Mouse (Mus musculus): ENCODE measurements around the gene Muc1. TPM values are rescaled to one million over a fixed set of nuclear protein-coding genes. Genes with fewer than 3 reads are reported as not detected.
"Not testable (repeated sequence)": the region's sequence is repeated elsewhere in the genome, so short reads cannot be mapped to it uniquely, and the experiment has no call there.

Muc1 gene
- polyA plus RNA-seq, 1 experiment, result 0.67 TPM

- 7% methylated on average over 19 of the region's 19 CpGs for WGBS
- TF ChIP-seq CTCF (IDR thresholded peaks at IDR 0.05; ENCODE audit: control insufficient read depth, insufficient read depth, low read length), result no peak
- no peak for TF ChIP-seq POLR2A (IDR thresholded peaks at IDR 0.05; ENCODE audit: borderline replicate concordance, control insufficient read depth, low read depth, low read length)
- H3K27ac ChIP-seq (ENCODE audit: control insufficient read depth, insufficient read depth, low read depth, low read length, poor library complexity), result peak within 1 kb of the TSS; percentile 52
- H3K4me3 ChIP-seq (replicated peaks; ENCODE audit: control insufficient read depth, low read depth, low read length), result peak within 1 kb of the TSS; percentile 80
- H3K4me1 ChIP-seq (ENCODE audit: control insufficient read depth, insufficient read depth, low read length), result peaks cover 2% of the 10 kb centered on the region; the same call in 1 of the 2 replicates
Measured at GRCm38 (mm10) chr3:89214681-89215411, 14.0 kb upstream of the Muc1 start, which contains the start of gene Thbs3. Gene Thbs3, plus strand, starts transcription at chr3:89215180.

DNA sequence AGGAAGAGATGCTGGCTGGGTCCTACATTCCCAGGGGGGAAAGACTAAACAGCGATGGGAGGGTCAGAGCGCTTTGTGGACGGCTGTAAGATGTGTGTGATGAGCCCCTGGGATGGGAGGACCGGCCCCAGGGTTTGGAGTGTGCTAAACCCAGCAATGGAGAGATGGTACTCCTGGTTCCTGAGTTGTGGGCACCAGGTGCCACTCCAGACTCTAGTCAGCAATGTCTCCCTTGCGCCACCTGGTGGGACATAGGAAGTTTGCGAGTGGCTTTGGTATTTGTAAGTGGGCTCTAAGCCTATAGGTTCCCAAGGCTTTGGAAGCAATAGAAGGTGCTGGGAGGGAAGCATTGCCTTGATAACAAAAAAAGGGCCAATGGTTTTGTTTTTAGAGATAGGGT lies 13.0 kb upstream of the Muc1 start:
- Histone ChIP-seq H3K4me1 (ENCODE audit: control insufficient read depth, insufficient read depth, low read length) (peaks cover 2% of the 10 kb centered on the region; the same call in 1 of the 2 replicates), H3K4me3 (replicated peaks; ENCODE audit: control insufficient read depth, low read depth, low read length) (no peak overlapping the region), H3K27ac (ENCODE audit: control insufficient read depth, insufficient read depth, low read depth, low read length, poor library complexity) (no peak overlapping the region)
- TF ChIP-seq CTCF (IDR thresholded peaks at IDR 0.05; ENCODE audit: control insufficient read depth, insufficient read depth, low read length) (peak; percentile 91), POLR2A (IDR thresholded peaks at IDR 0.05; ENCODE audit: borderline replicate concordance, control insufficient read depth, low read depth, low read length) (no peak)
- under 1% methylated on average over 6 of the region's 6 CpGs for WGBS

DNA sequence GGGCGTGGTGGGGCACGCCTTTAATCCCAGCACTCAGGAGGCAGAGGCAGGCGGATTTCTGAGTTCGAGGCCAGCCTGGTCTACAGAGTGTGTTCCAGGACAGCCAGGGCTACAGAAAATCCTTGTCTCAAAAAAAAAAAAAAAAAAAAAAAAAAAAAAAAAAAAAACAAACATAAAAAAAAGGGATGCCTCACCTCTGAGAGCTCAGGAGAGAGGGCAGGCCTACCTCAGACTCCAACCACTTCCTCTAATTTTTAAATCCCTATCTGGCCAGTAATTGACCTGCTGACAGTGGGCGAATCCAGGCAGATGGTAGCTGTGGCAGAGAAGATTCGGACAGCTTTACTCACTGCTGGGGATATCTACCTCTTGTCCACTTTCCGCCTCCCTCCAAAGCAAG lies 12.4 kb upstream of the Muc1 start:
- H3K4me3 ChIP-seq (replicated peaks; ENCODE audit: control insufficient read depth, low read depth, low read length); H3K27ac ChIP-seq (ENCODE audit: control insufficient read depth, insufficient read depth, low read depth, low read length, poor library complexity); H3K4me1 ChIP-seq (ENCODE audit: control insufficient read depth, insufficient read depth, low read length): not testable (repeated sequence)
- WGBS, result 72% methylated on average over 7 of the region's 7 CpGs

- 90% methylated on average over 1 of the region's 1 CpGs for WGBS
- Histone ChIP-seq H3K4me3 (replicated peaks; ENCODE audit: control insufficient read depth, low read depth, low read length) (no peak overlapping the region), H3K27ac (ENCODE audit: control insufficient read depth, insufficient read depth, low read depth, low read length, poor library complexity) (no peak overlapping the region), H3K4me1 (ENCODE audit: control insufficient read depth, insufficient read depth, low read length) (peaks cover 2% of the 10 kb centered on the region; the same call in 1 of the 2 replicates)
- TF ChIP-seq POLR2A (IDR thresholded peaks at IDR 0.05; ENCODE audit: borderline replicate concordance, control insufficient read depth, low read depth, low read length), result no peak
- TF ChIP-seq CTCF (IDR thresholded peaks at IDR 0.05; ENCODE audit: control insufficient read depth, insufficient read depth, low read length), result no peak
Measured at GRCm38 (mm10) chr3:89218271-89218670, 10.6 kb upstream of the Muc1 start.

- no peak for TF ChIP-seq CTCF (IDR thresholded peaks at IDR 0.05; ENCODE audit: control insufficient read depth, insufficient read depth, low read length)
- TF ChIP-seq POLR2A (IDR thresholded peaks at IDR 0.05; ENCODE audit: borderline replicate concordance, control insufficient read depth, low read depth, low read length), result no peak
- no peak overlapping the region for H3K27ac ChIP-seq (ENCODE audit: control insufficient read depth, insufficient read depth, low read depth, low read length, poor library complexity)
- H3K4me1 ChIP-seq (ENCODE audit: control insufficient read depth, insufficient read depth, low read length), result peaks cover 2% of the 10 kb centered on the region; the same call in 1 of the 2 replicates
- H3K4me3 ChIP-seq (replicated peaks; ENCODE audit: control insufficient read depth, low read depth, low read length), result no peak overlapping the region
- 50% methylated on average over 8 of the region's 8 CpGs for WGBS
Measured at GRCm38 (mm10) chr3:89219546-89219945, 9.3 kb upstream of the Muc1 start.

GRCm38 (mm10) chr3:89221167-89221566 lies 7.7 kb upstream of the Muc1 start:
- TF ChIP-seq POLR2A (IDR thresholded peaks at IDR 0.05; ENCODE audit: borderline replicate concordance, control insufficient read depth, low read depth, low read length), result no peak
- TF ChIP-seq CTCF (IDR thresholded peaks at IDR 0.05; ENCODE audit: control insufficient read depth, insufficient read depth, low read length), result no peak
- Histone ChIP-seq H3K4me1 (ENCODE audit: control insufficient read depth, insufficient read depth, low read length) (no peaks in the 10 kb centered on the region), H3K4me3 (replicated peaks; ENCODE audit: control insufficient read depth, low read depth, low read length) (no peak overlapping the region), H3K27ac (ENCODE audit: control insufficient read depth, insufficient read depth, low read depth, low read length, poor library complexity) (no peak overlapping the region)
- WGBS, result 86% methylated on average over 5 of the region's 5 CpGs

- TF ChIP-seq POLR2A (IDR thresholded peaks at IDR 0.05; ENCODE audit: borderline replicate concordance, control insufficient read depth, low read depth, low read length) (no peak), CTCF (IDR thresholded peaks at IDR 0.05; ENCODE audit: control insufficient read depth, insufficient read depth, low read length) (no peak)
- Histone ChIP-seq H3K4me1 (ENCODE audit: control insufficient read depth, insufficient read depth, low read length) (no peaks in the 10 kb centered on the region), H3K27ac (ENCODE audit: control insufficient read depth, insufficient read depth, low read depth, low read length, poor library complexity) (no peak overlapping the region), H3K4me3 (replicated peaks; ENCODE audit: control insufficient read depth, low read depth, low read length) (no peak overlapping the region)
- WGBS, result 75% methylated on average over 11 of the region's 11 CpGs
Measured at GRCm38 (mm10) chr3:89224796-89225195, 4.1 kb upstream of the Muc1 start.

DNA sequence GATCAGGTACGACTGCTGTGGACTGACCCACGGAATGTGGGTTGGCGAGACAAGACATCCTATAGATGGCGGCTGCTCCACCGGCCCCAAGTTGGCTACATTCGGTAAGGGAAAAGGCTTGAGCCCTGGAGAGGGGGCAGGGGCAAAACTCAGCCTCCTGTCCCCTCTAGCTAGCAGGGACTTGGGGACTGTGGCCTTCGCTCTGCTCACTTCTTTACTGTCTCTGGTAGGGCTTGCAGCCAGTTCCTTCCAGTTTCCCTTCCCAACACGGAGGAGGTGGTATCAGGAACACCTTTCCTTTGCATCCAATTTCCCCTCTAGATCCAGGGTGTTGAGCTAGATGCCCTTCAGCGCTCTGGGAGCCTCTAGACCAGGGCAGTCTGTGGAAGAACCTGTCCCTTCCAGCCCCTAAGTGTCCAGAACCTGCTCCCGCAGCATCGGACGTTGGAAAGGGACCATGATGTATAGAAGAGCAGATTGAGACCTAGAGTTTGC lies 3.5 kb upstream of the Muc1 start:
- TF ChIP-seq POLR2A (IDR thresholded peaks at IDR 0.05; ENCODE audit: borderline replicate concordance, control insufficient read depth, low read depth, low read length) (no peak), CTCF (IDR thresholded peaks at IDR 0.05; ENCODE audit: control insufficient read depth, insufficient read depth, low read length) (no peak)
- H3K4me3 ChIP-seq (replicated peaks; ENCODE audit: control insufficient read depth, low read depth, low read length), result no peak overlapping the region
- no peaks in the 10 kb centered on the region for H3K4me1 ChIP-seq (ENCODE audit: control insufficient read depth, insufficient read depth, low read length)
- no peak overlapping the region for H3K27ac ChIP-seq (ENCODE audit: control insufficient read depth, insufficient read depth, low read depth, low read length, poor library complexity)
- WGBS, result 82% methylated on average over 12 of the region's 12 CpGs
